Mouse (Mus musculus) kidney, adult 2 months (tissue): Measurements from ENCODE around the gene E130308A19Rik.

Source experiments
- CTCF ChIP-seq: fragments of 200-500 bp; conservative IDR thresholded peaks from 2 replicates; pipeline ENCODE4 v1.5.1; 2011; ENCODE audit warnings: low read depth, mild to moderate bottlenecking, control low read depth, low read length, moderate library complexity, mixed read lengths; ENCODE audit not compliant: insufficient read depth, insufficient read length
- POLR2A ChIP-seq: fragments of 200-500 bp; IDR thresholded peaks from one replicate; pipeline ENCODE4 v1.6.1; 2011; ENCODE audit warnings: low read depth, low read length, control low read depth

DNA sequence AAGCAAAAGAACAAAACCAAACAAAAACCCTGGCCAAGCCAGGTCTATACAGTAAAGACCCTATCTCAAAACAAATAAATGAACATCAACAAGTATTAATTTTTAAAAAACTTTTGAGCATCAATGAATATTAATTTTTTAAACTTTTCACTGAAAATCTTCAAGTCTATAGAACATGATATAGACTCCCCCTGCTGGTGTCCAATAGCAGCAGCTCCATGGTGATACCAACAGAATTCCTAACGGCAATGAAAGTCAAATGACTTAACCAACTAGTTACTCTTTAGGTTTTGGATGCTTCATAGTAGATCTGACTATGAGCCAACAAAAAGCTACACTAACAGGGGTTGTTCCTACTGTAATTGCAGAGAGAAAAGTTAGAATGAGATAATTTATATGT, 154.6 kb downstream of the E130308A19Rik start:
- TF ChIP-seq CTCF (no peak), POLR2A (no peak)
